Mouse (Mus musculus) limb, embryonic 10.5 days (tissue): ENCODE measurements around the gene Disp1. TPM values are rescaled to one million over a fixed set of nuclear protein-coding genes. Genes with fewer than 3 reads are reported as not detected.

Source experiments
- DNase-seq: peaks from one replicate; pipeline ENCODE4 v3.0.0-alpha.2; 2017; ENCODE audit warnings: low spot score
- H3K27ac ChIP-seq: fragments of 300-500 bp; sonication (generic); 2 replicates; pipeline ENCODE4 v1.5.1; 2016; ENCODE audit warnings: mild to moderate bottlenecking
- H3K27me3 ChIP-seq: fragments of 300-500 bp; sonication (generic); 2 replicates; pipeline ENCODE4 v1.6.1; 2016; ENCODE audit warnings: low read depth, mild to moderate bottlenecking; ENCODE audit not compliant: poor library complexity, severe bottlenecking
- H3K36me3 ChIP-seq: fragments of 300-500 bp; sonication (generic); 2 replicates; pipeline ENCODE4 v1.6.1; 2016; ENCODE audit warnings: mild to moderate bottlenecking, moderate library complexity
- H3K4me1 ChIP-seq: fragments of 300-500 bp; sonication (generic); 2 replicates; pipeline ENCODE4 v1.6.1; 2016
- H3K4me3 ChIP-seq: fragments of 300-500 bp; sonication (generic); 2 replicates; pipeline ENCODE4 v1.5.1; 2016; ENCODE audit warnings: mild to moderate bottlenecking, moderate library complexity
- H3K9me3 ChIP-seq: fragments of 300-500 bp; sonication (generic); replicated peaks from 2 replicates; pipeline ENCODE4 v1.6.1; 2016; ENCODE audit warnings: mild to moderate bottlenecking
- WGBS: fragments of 180-500 bp; shearing (Covaris S2); methylation state at CpG from one replicate; pipeline ENCODE4 v1.1.7; 2016; 5-methylcytosine and 5-hydroxymethylcytosine counted together
- polyA plus RNA-seq: library from polyadenylated mRNA; unstranded; fragments of >200 nt; fragmentation: Nextera tagmentation; extraction: Ambion mirVana; gene quantifications from 2 replicates; pipeline ENCODE4 v1.2.1, GENCODE M21; 2016

Gene Disp1
- polyA plus RNA-seq, 1 experiment from 2014 or later: 21.8 TPM

- peak overlapping the region; percentile 64 for H3K27ac ChIP-seq
- H3K4me1 ChIP-seq: peaks cover 34% of the 10 kb centered on the region
Observed at GRCm38 (mm10) chr1:183082436-183082835, 138.9 kb downstream of the Disp1 start.

GRCm38 (mm10) chr1:183081126-183081525, 140.2 kb downstream of the Disp1 start:
- Histone ChIP-seq H3K4me3 (no peak overlapping the region), H3K4me1 (peaks cover 34% of the 10 kb centered on the region), H3K9me3 (no peaks in the 10 kb centered on the region), H3K27me3 (no peaks in the 10 kb centered on the region), H3K36me3 (peaks cover 23% of the 10 kb centered on the region), H3K27ac (peak overlapping the region; percentile 50; the same call in 1 of the 2 replicates)
- DNase-seq: no peak

More at GRCm38 (mm10) chr1:183082436-183082835, 138.9 kb downstream of the Disp1 start:
- no peaks in the 10 kb centered on the region for H3K27me3 ChIP-seq
- H3K9me3 ChIP-seq: no peaks in the 10 kb centered on the region
- no peak overlapping the region for H3K4me3 ChIP-seq
- peaks cover 36% of the 10 kb centered on the region for H3K36me3 ChIP-seq
- no peak for DNase-seq
- WGBS: 85% methylated on average over 4 of the region's 4 CpGs

GRCm38 (mm10) chr1:183075121-183075822, 146.1 kb downstream of the Disp1 start:
- Histone ChIP-seq H3K4me1 (peaks cover 4% of the 10 kb centered on the region; the same call in 1 of the 2 replicates), H3K4me3 (no peak overlapping the region), H3K9me3 (no peaks in the 10 kb centered on the region), H3K27me3 (no peaks in the 10 kb centered on the region), H3K36me3 (no peaks in the 10 kb centered on the region), H3K27ac (no peak overlapping the region)
- no peak for DNase-seq
- WGBS: 62% methylated on average over 15 of the region's 15 CpGs

- Histone ChIP-seq H3K27me3 (no peaks in the 10 kb centered on the region), H3K9me3 (no peaks in the 10 kb centered on the region), H3K27ac (peak overlapping the region; percentile 30; the same call in 1 of the 2 replicates), H3K36me3 (no peaks in the 10 kb centered on the region), H3K4me1 (peaks cover 10% of the 10 kb centered on the region), H3K4me3 (no peak overlapping the region)
- no peak for DNase-seq
- WGBS: 67% methylated on average over 12 of the region's 12 CpGs
Observed at GRCm38 (mm10) chr1:183072263-183073050, 148.9 kb downstream of the Disp1 start.

- no peak overlapping the region for H3K4me3 ChIP-seq
- H3K9me3 ChIP-seq: no peaks in the 10 kb centered on the region
- H3K4me1 ChIP-seq: peaks cover 10% of the 10 kb centered on the region
- no peak overlapping the region for H3K27ac ChIP-seq
- DNase-seq: no peak
- no peaks in the 10 kb centered on the region for H3K27me3 ChIP-seq
- H3K36me3 ChIP-seq: no peaks in the 10 kb centered on the region
- WGBS: 92% methylated on average over 8 of the region's 8 CpGs
Observed at GRCm38 (mm10) chr1:183069954-183070649, 151.2 kb downstream of the Disp1 start.

GRCm38 (mm10) chr1:183067807-183068206, 153.5 kb downstream of the Disp1 start:
- H3K27me3 ChIP-seq: no peaks in the 10 kb centered on the region
- H3K9me3 ChIP-seq: no peaks in the 10 kb centered on the region
- no peak for DNase-seq
- H3K36me3 ChIP-seq: no peaks in the 10 kb centered on the region
- peak overlapping the region; percentile 56; the same call in 1 of the 2 replicates for H3K27ac ChIP-seq
- no peak overlapping the region for H3K4me3 ChIP-seq
- peaks cover 10% of the 10 kb centered on the region for H3K4me1 ChIP-seq
- WGBS: 85% methylated on average over 7 of the region's 7 CpGs

GRCm38 (mm10) chr1:183066981-183067380, 154.3 kb downstream of the Disp1 start:
- H3K9me3 ChIP-seq: no peaks in the 10 kb centered on the region
- no peaks in the 10 kb centered on the region for H3K27me3 ChIP-seq
- no peak for DNase-seq
- no peak overlapping the region for H3K27ac ChIP-seq
- H3K36me3 ChIP-seq: no peaks in the 10 kb centered on the region
- H3K4me1 ChIP-seq: peaks cover 6% of the 10 kb centered on the region; the same call in 1 of the 2 replicates
- H3K4me3 ChIP-seq: no peak overlapping the region
- 70% methylated on average over 4 of the region's 4 CpGs for WGBS

GRCm38 (mm10) chr1:183060611-183061010, 160.7 kb downstream of the Disp1 start:
- Histone ChIP-seq H3K27me3 (no peaks in the 10 kb centered on the region), H3K9me3 (no peaks in the 10 kb centered on the region), H3K36me3 (no peaks in the 10 kb centered on the region), H3K4me3 (no peak overlapping the region), H3K4me1 (peaks cover 23% of the 10 kb centered on the region), H3K27ac (no peak overlapping the region)
- WGBS: 85% methylated on average over 2 of the region's 2 CpGs
- no peak for DNase-seq

GRCm38 (mm10) chr1:183056289-183056655, 165.1 kb downstream of the Disp1 start:
- no peaks in the 10 kb centered on the region for H3K9me3 ChIP-seq
- no peak for DNase-seq
- 38% methylated on average over 3 of the region's 3 CpGs for WGBS
- H3K27me3 ChIP-seq: no peaks in the 10 kb centered on the region
- no peak overlapping the region for H3K4me3 ChIP-seq
- no peaks in the 10 kb centered on the region for H3K36me3 ChIP-seq
- H3K4me1 ChIP-seq: peaks cover 23% of the 10 kb centered on the region
- H3K27ac ChIP-seq: no peak overlapping the region

GRCm38 (mm10) chr1:183055608-183056288, 165.6 kb downstream of the Disp1 start:
- peaks cover 22% of the 10 kb centered on the region for H3K4me1 ChIP-seq
- H3K4me3 ChIP-seq: no peak overlapping the region
- H3K27me3 ChIP-seq: no peaks in the 10 kb centered on the region
- no peak for DNase-seq
- H3K9me3 ChIP-seq: no peaks in the 10 kb centered on the region
- no peaks in the 10 kb centered on the region for H3K36me3 ChIP-seq
- WGBS: 83% methylated on average over 2 of the region's 2 CpGs
- no peak overlapping the region for H3K27ac ChIP-seq

- 85% methylated on average over 7 of the region's 7 CpGs for WGBS
- no peak for DNase-seq
- H3K4me3 ChIP-seq: no peak overlapping the region
- H3K9me3 ChIP-seq: no peaks in the 10 kb centered on the region
- H3K27ac ChIP-seq: no peak overlapping the region
- H3K27me3 ChIP-seq: no peaks in the 10 kb centered on the region
- H3K36me3 ChIP-seq: no peaks in the 10 kb centered on the region
- peaks cover 10% of the 10 kb centered on the region; the same call in 1 of the 2 replicates for H3K4me1 ChIP-seq
Observed at GRCm38 (mm10) chr1:183052663-183053062, 168.7 kb downstream of the Disp1 start.

GRCm38 (mm10) chr1:183049295-183049694, 172.0 kb downstream of the Disp1 start:
- WGBS: 77% methylated on average over 6 of the region's 6 CpGs
- 0 out of 2 replicates have a peak overlapping the region, but pooled peaks have one; percentile 14 for H3K27ac ChIP-seq
- no peaks in the 10 kb centered on the region for H3K27me3 ChIP-seq
- no peaks in the 10 kb centered on the region for H3K9me3 ChIP-seq
- no peaks in the 10 kb centered on the region for H3K36me3 ChIP-seq
- H3K4me1 ChIP-seq: peaks cover 30% of the 10 kb centered on the region
- no peak overlapping the region for H3K4me3 ChIP-seq
- DNase-seq: no peak
